Mouse (Mus musculus): ENCODE data around the gene Sphk1. TPM values are rescaled to one million over a fixed set of nuclear protein-coding genes. Genes with fewer than 3 reads are reported as not detected.

Sphk1 gene
- polyA plus RNA-seq, 1 experiment from 2014 or later: 5.0 TPM

- H3K4me3 ChIP-seq (ENCODE audit: low read depth, low read length): no peak overlapping the region
- peaks cover 4% of the 10 kb centered on the region for H3K36me3 ChIP-seq (replicated peaks; ENCODE audit: control insufficient read depth, insufficient read depth, low read depth, low read length)
- H3K4me1 ChIP-seq (ENCODE audit: control insufficient read depth, insufficient read depth, low read length): peaks cover 4% of the 10 kb centered on the region; the same call in 1 of the 2 replicates
- H3K27ac ChIP-seq (replicated peaks; ENCODE audit: low read depth, low read length): no peak overlapping the region
- no peaks in the 10 kb centered on the region for H3K9me3 ChIP-seq (replicated peaks; ENCODE audit: control insufficient read depth, low read length)
- DNase-seq (ENCODE audit: low spot score): no peak
- ATAC-seq (replicated peaks; ENCODE audit: insufficient number of reproducible peaks, low FRiP score, low TSS enrichment, low read depth): no peak
- H3K27me3 ChIP-seq (ENCODE audit: control insufficient read depth, insufficient read depth, low read length): no peaks in the 10 kb centered on the region
- no peak overlapping the region for H3K9ac ChIP-seq (replicated peaks; ENCODE audit: low read length)
- 92% methylated on average over 17 of the region's 17 CpGs for WGBS
- H3K4me2 ChIP-seq (ENCODE audit: low read depth, low read length): no peak overlapping the region
Observed at GRCm38 (mm10) chr11:116547296-116548060, 16.8 kb downstream of the Sphk1 start.

GRCm38 (mm10) chr11:116548780-116549179 lies 18.1 kb downstream of the Sphk1 start:
- no peak overlapping the region for H3K4me3 ChIP-seq (ENCODE audit: low read depth, low read length)
- 96% methylated on average over 9 of the region's 9 CpGs for WGBS
- H3K9me3 ChIP-seq (replicated peaks; ENCODE audit: control insufficient read depth, low read length): no peaks in the 10 kb centered on the region
- no peak overlapping the region for H3K4me2 ChIP-seq (ENCODE audit: low read depth, low read length)
- H3K4me1 ChIP-seq (ENCODE audit: control insufficient read depth, insufficient read depth, low read length): peaks cover 4% of the 10 kb centered on the region; the same call in 1 of the 2 replicates
- H3K36me3 ChIP-seq (replicated peaks; ENCODE audit: control insufficient read depth, insufficient read depth, low read depth, low read length): peaks cover 4% of the 10 kb centered on the region
- H3K9ac ChIP-seq (replicated peaks; ENCODE audit: low read length): no peak overlapping the region
- DNase-seq (ENCODE audit: low spot score) (no peak), ATAC-seq (replicated peaks; ENCODE audit: insufficient number of reproducible peaks, low FRiP score, low TSS enrichment, low read depth) (no peak)
- no peak overlapping the region for H3K27ac ChIP-seq (replicated peaks; ENCODE audit: low read depth, low read length)
- H3K27me3 ChIP-seq (ENCODE audit: control insufficient read depth, insufficient read depth, low read length): no peaks in the 10 kb centered on the region

DNA sequence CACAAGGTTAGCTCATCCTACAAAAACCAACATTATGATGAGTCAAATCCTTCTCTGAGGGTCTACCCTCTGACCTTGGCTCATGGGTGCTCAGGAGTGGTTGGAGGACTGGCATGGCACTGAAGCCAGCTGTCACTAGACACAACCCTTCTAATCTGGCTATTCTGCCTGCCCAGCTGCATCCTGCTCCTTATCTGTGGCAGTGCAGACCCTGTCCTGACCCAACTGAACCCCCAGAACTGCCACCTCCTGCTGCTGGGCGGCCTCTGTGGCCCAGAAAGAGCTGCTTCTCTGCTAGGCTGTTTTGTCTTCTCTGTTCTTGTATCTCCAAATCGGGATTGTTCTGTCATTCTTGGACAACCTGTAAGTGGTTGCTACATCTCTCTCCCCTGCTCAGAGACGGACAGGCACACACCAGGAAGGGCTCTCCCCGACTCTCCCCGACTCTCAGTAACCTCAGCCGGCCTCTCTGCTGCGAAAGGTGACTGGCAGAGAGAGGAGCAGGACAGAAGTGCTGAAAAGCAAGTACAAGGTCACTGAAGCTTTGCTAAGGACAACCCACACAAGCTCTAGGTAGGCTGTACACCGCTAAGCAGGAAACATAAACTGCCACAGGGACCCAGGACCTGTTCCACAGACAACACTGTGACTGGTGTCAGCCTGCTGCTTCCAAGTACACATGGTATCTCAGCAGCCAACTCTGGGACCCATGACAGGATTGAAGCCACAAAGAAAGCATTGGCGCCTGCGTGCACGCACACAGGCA lies 18.7 kb downstream of the Sphk1 start:
- Histone ChIP-seq H3K9me3 (replicated peaks; ENCODE audit: control insufficient read depth, low read length) (no peaks in the 10 kb centered on the region), H3K4me2 (ENCODE audit: low read depth, low read length) (no peak overlapping the region), H3K4me3 (ENCODE audit: low read depth, low read length) (no peak overlapping the region), H3K36me3 (replicated peaks; ENCODE audit: control insufficient read depth, insufficient read depth, low read depth, low read length) (no peaks in the 10 kb centered on the region; the same call in 1 of the 2 replicates), H3K27me3 (ENCODE audit: control insufficient read depth, insufficient read depth, low read length) (no peaks in the 10 kb centered on the region), H3K4me1 (ENCODE audit: control insufficient read depth, insufficient read depth, low read length) (peaks cover 4% of the 10 kb centered on the region; the same call in 1 of the 2 replicates), H3K9ac (replicated peaks; ENCODE audit: low read length) (no peak overlapping the region), H3K27ac (replicated peaks; ENCODE audit: low read depth, low read length) (no peak overlapping the region)
- no peak for ATAC-seq (replicated peaks; ENCODE audit: insufficient number of reproducible peaks, low FRiP score, low TSS enrichment, low read depth)
- no peak for DNase-seq (ENCODE audit: low spot score)
- 91% methylated on average over 11 of the region's 11 CpGs for WGBS

DNA sequence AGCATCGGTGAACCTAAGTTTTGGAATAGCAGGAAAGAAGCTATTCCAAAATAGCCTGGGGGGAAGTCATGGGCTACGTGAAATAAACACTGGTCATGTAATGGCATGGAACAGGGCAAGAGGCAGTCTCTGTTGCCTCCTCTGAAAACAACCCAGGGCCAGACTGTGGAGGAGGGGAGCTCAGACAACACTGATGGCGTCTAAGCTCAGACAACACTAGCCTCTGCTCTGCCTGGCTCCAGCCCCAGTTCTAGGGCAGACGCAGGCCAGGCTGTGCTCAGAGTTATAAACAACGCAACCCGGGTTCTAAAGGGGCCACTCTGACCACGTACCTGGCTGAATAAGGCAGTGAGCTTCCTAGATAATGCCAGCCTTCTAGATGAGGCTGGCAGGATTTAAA lies 20.0 kb downstream of the Sphk1 start:
- Histone ChIP-seq H3K36me3 (replicated peaks; ENCODE audit: control insufficient read depth, insufficient read depth, low read depth, low read length) (no peaks in the 10 kb centered on the region; the same call in 1 of the 2 replicates), H3K9me3 (replicated peaks; ENCODE audit: control insufficient read depth, low read length) (no peaks in the 10 kb centered on the region), H3K9ac (replicated peaks; ENCODE audit: low read length) (no peak overlapping the region), H3K27me3 (ENCODE audit: control insufficient read depth, insufficient read depth, low read length) (no peaks in the 10 kb centered on the region), H3K4me3 (ENCODE audit: low read depth, low read length) (no peak overlapping the region), H3K27ac (replicated peaks; ENCODE audit: low read depth, low read length) (no peak overlapping the region), H3K4me1 (ENCODE audit: control insufficient read depth, insufficient read depth, low read length) (peaks cover 4% of the 10 kb centered on the region; the same call in 1 of the 2 replicates), H3K4me2 (ENCODE audit: low read depth, low read length) (no peak overlapping the region)
- DNase-seq (ENCODE audit: low spot score) (no peak), ATAC-seq (replicated peaks; ENCODE audit: insufficient number of reproducible peaks, low FRiP score, low TSS enrichment, low read depth) (no peak)
- 60% methylated on average over 7 of the region's 7 CpGs for WGBS

- no peak overlapping the region for H3K27ac ChIP-seq (replicated peaks; ENCODE audit: low read depth, low read length)
- H3K4me1 ChIP-seq (ENCODE audit: control insufficient read depth, insufficient read depth, low read length): peaks cover 4% of the 10 kb centered on the region; the same call in 1 of the 2 replicates
- WGBS: 85% methylated on average over 1 of the region's 1 CpGs
Observed at GRCm38 (mm10) chr11:116552194-116552593, 21.5 kb downstream of the Sphk1 start.

DNA sequence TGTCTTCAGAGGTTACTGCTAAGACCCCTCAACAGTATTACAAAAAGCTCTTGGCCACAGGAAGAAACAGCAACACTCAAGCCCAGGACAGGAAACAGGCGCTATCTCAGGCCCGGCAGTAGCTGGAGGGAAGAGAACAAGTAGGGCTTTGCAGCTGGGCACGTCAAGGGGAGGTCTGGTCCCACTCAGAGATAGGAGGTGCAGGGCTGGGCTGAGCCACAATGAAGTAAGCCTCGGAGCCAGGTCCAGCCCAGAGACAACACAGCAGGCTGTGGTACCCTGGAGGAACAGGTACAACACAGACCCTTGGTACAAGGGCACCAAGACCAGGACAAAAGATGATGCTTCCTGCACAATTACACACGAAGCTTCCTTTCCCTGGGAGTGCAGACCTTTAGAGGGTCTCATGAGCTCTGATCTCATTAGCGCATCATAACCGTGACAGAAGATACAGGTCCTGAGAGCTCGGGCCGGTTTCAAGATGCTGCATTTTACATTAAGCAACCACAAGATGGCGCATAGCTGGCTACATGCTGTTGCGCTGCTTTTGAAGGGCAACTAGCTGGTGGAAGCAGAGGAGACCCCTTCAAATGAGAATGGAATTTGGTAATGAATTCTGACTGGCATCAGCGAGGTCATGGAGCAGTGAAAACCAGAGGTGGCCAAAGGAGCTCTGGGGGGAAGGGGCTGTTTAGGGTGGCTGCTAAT lies 23.6 kb downstream of the Sphk1 start:
- H3K27me3 ChIP-seq (ENCODE audit: control insufficient read depth, insufficient read depth, low read length): no peaks in the 10 kb centered on the region
- no peak overlapping the region for H3K9ac ChIP-seq (replicated peaks; ENCODE audit: low read length)
- no peaks in the 10 kb centered on the region for H3K9me3 ChIP-seq (replicated peaks; ENCODE audit: control insufficient read depth, low read length)
- peaks cover 4% of the 10 kb centered on the region; the same call in 1 of the 2 replicates for H3K4me1 ChIP-seq (ENCODE audit: control insufficient read depth, insufficient read depth, low read length)
- H3K36me3 ChIP-seq (replicated peaks; ENCODE audit: control insufficient read depth, insufficient read depth, low read depth, low read length): no peaks in the 10 kb centered on the region
- 51% methylated on average over 12 of the region's 12 CpGs for WGBS
- ATAC-seq (replicated peaks; ENCODE audit: insufficient number of reproducible peaks, low FRiP score, low TSS enrichment, low read depth): no peak
- H3K4me2 ChIP-seq (ENCODE audit: low read depth, low read length): no peak overlapping the region
- H3K27ac ChIP-seq (replicated peaks; ENCODE audit: low read depth, low read length): no peak overlapping the region
- peak; percentile 78 for DNase-seq (ENCODE audit: low spot score)
- H3K4me3 ChIP-seq (ENCODE audit: low read depth, low read length): no peak overlapping the region

More at GRCm38 (mm10) chr11:116552194-116552593, 21.5 kb downstream of the Sphk1 start:
- H3K27me3 ChIP-seq (ENCODE audit: control insufficient read depth, insufficient read depth, low read length): no peaks in the 10 kb centered on the region
- ATAC-seq (replicated peaks; ENCODE audit: insufficient number of reproducible peaks, low FRiP score, low TSS enrichment, low read depth) (no peak), DNase-seq (ENCODE audit: low spot score) (no peak)
- H3K4me2 ChIP-seq (ENCODE audit: low read depth, low read length): no peak overlapping the region
- H3K9ac ChIP-seq (replicated peaks; ENCODE audit: low read length): no peak overlapping the region
- H3K4me3 ChIP-seq (ENCODE audit: low read depth, low read length): no peak overlapping the region
- H3K36me3 ChIP-seq (replicated peaks; ENCODE audit: control insufficient read depth, insufficient read depth, low read depth, low read length): no peaks in the 10 kb centered on the region
- no peaks in the 10 kb centered on the region for H3K9me3 ChIP-seq (replicated peaks; ENCODE audit: control insufficient read depth, low read length)

DNA sequence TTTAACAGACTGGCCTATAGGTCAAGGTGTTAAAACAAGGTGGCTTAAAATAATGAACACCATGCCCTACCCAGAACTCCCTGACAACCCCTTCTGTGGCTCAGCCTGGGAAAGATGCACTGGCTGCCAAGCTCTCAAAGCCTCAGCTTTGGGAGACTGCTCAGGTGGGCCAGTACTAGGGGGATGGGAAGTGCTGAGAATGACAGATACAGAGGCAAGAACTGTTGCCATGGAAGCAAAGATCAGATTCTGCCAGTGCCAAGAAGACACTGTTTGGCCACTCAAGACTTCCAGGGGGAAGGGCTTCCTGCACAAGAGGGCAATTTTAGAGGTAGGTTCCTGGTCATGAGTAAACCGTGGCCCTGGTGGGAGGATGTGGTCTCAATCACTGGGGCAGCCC lies 24.8 kb downstream of the Sphk1 start:
- ATAC-seq (replicated peaks; ENCODE audit: insufficient number of reproducible peaks, low FRiP score, low TSS enrichment, low read depth): no peak
- Histone ChIP-seq H3K27me3 (ENCODE audit: control insufficient read depth, insufficient read depth, low read length) (no peaks in the 10 kb centered on the region), H3K4me1 (ENCODE audit: control insufficient read depth, insufficient read depth, low read length) (peaks cover 4% of the 10 kb centered on the region; the same call in 1 of the 2 replicates), H3K9me3 (replicated peaks; ENCODE audit: control insufficient read depth, low read length) (no peaks in the 10 kb centered on the region), H3K4me2 (ENCODE audit: low read depth, low read length) (no peak overlapping the region), H3K36me3 (replicated peaks; ENCODE audit: control insufficient read depth, insufficient read depth, low read depth, low read length) (no peaks in the 10 kb centered on the region), H3K9ac (replicated peaks; ENCODE audit: low read length) (no peak overlapping the region), H3K4me3 (ENCODE audit: low read depth, low read length) (no peak overlapping the region), H3K27ac (replicated peaks; ENCODE audit: low read depth, low read length) (no peak overlapping the region)
- DNase-seq (ENCODE audit: low spot score): no peak
- 69% methylated on average over 1 of the region's 1 CpGs for WGBS
